Mouse (Mus musculus) heart, adult 2 months (tissue): ENCODE measurements at regions not wholly inside any gene's neighbourhood (a gene's known extent, or its start where the extent isn't known, plus 50 kb on each side); places are given as distances from the start of the nearest gene placed in this dataset.

ENCODE experiments used
- CTCF ChIP-seq: fragments of 200-600 bp; IDR thresholded peaks from 2 replicates; pipeline ENCODE4 v1.8.1; 2022; ENCODE audit warnings: antibody characterized with exemption, mild to moderate bottlenecking, moderate library complexity
- EP300 ChIP-seq: fragments of 200-500 bp; IDR thresholded peaks from 2 replicates; pipeline ENCODE4 v1.6.1; 2011; ENCODE audit warnings: low read depth, low read length, control low read depth; ENCODE audit not compliant: insufficient read depth
- POLR2A ChIP-seq: fragments of 200-500 bp; IDR thresholded peaks from 2 replicates; pipeline ENCODE4 v1.6.1; 2011; ENCODE audit warnings: mild to moderate bottlenecking, low read depth, low read length, control low read depth; ENCODE audit not compliant: insufficient read depth

DNA sequence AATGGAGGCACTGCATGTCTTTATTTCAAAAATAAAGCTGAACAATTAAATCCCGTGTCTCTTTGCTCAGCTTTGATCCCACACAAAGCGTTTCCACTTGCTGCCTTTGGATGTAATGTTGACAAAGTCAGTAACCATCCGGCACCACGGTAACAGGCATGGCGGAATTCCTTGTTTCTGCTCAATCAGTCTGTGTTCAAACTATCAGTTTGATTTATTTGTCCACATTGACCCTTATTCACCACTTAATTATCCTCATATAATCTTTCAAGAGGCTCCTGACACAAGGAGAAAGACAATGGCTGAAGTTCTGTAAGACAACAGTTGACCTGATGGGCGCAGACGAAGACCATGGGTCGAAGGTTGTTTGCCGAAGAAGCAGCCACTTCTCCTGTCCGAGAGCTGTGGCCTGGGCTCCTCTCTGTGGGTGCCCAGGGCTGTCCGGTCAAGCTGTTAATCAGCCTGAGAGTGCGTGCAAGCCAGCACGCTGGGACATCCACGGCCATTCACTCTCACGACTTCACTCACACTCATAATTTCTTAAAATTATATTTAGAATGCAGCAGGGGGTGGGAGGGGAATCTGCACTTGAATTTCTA is 106.1 kb upstream of the Ifngr1 start:
- TF ChIP-seq CTCF: no peak
- no peak for TF ChIP-seq POLR2A
- TF ChIP-seq EP300: no peak
